Comparison of ENCODE assay signal across 8 mouse cellular contexts in genomic region chr10:57487201-57487600, GRCm38 (mm10). TPM values are rescaled to one million over a fixed set of nuclear protein-coding genes. Genes with fewer than 3 reads are reported as not detected.
A peak's percentile ranks its signal among the peaks of the same experiment; 100 is the strongest.
DNase-seq lines count a peak whose midpoint lies in the region; ATAC-seq and TF ChIP-seq lines count a peak whose summit lies in the region.

No protein-coding gene starts in this region.

- DNase-seq in heart, adult 11 months, result no peak
- peak; percentile 17 for DNase-seq in CH12.LX (ENCODE audit: extremely low read depth)
- peak; percentile 52 for DNase-seq in embryo, embryonic 9.5 days (ENCODE audit: extremely low spot score)
- DNase-seq in adrenal gland, adult 18-20 months (ENCODE audit: low spot score in 2 of 2), result no peak
- DNase-seq in ovary, postnatal 14 days (ENCODE audit: low spot score), result no peak

- H3K4me2 ChIP-seq in heart, embryonic 12.5 days, result peak overlapping the region; percentile 79
- H3K4me2 ChIP-seq in CH12.LX (ENCODE audit: insufficient read depth, low read depth, poor library complexity, severe bottlenecking), result peak overlapping the region; percentile 93; the same call in 1 of the 2 replicates
- peak overlapping the region; percentile 71 for H3K4me2 ChIP-seq in intestine, embryonic 16.5 days (ENCODE audit: low read depth, low read length)
- peak overlapping the region; percentile 77 for H3K4me2 ChIP-seq in neural tube, embryonic 13.5 days

- TF ChIP-seq RAD21 in CH12.LX (IDR thresholded peaks at IDR 0.05; ENCODE audit: low read depth, low read length), result no peak

- H3K79me2 ChIP-seq in CH12.LX (replicated peaks; ENCODE audit: control insufficient read depth, extremely low read depth, insufficient read depth, poor library complexity, severe bottlenecking), result peaks cover 3% of the 10 kb centered on the region

- in situ Hi-C loops in CH12.LX (cut with MboI; ENCODE audit: low pct_ligation_motif_present, low pct_unique_long_range_greater_than_20kb, low sequenced_read_pairs), result no loop called here

- H3K9ac ChIP-seq in heart, embryonic 12.5 days, result peak overlapping the region; percentile 96
- H3K9ac ChIP-seq in CH12.LX (ENCODE audit: insufficient read depth, low read depth), result peak overlapping the region; percentile 84
- peak overlapping the region; percentile 92 for H3K9ac ChIP-seq in intestine, embryonic 16.5 days (ENCODE audit: low read depth, low read length)
- H3K9ac ChIP-seq in neural tube, embryonic 13.5 days, result peak overlapping the region; percentile 98

- TF ChIP-seq EP300 in CH12.LX (IDR thresholded peaks at IDR 0.05; ENCODE audit: low read length), result no peak

- ATAC-seq in heart, embryonic 12.5 days (ENCODE audit: insufficient number of reproducible peaks, low FRiP score), result no peak
- no peak for ATAC-seq in intestine, embryonic 16.5 days
- ATAC-seq in neural tube, embryonic 13.5 days (ENCODE audit: low read depth), result no peak

- H3K4me3 ChIP-seq in heart, embryonic 12.5 days, result peak overlapping the region; percentile 92
- H3K4me3 ChIP-seq in CH12.LX (replicated peaks in 1 of 3; ENCODE audit: low read depth in 2 of 3, low read length in 2 of 3, poor library complexity in 1 of 3), result peak overlapping the region; percentile 49 to 78 (median 72)
- peak overlapping the region; percentile 95 for H3K4me3 ChIP-seq in intestine, embryonic 16.5 days (ENCODE audit: low read length)
- peak overlapping the region; percentile 88 for H3K4me3 ChIP-seq in neural tube, embryonic 13.5 days

- no peaks in the 10 kb centered on the region for H3K9me3 ChIP-seq in heart, embryonic 12.5 days (replicated peaks)
- no peaks in the 10 kb centered on the region for H3K9me3 ChIP-seq in CH12.LX (replicated peaks; ENCODE audit: low read length)
- H3K9me3 ChIP-seq in intestine, embryonic 16.5 days (ENCODE audit: control insufficient read depth, low read length), result no peaks in the 10 kb centered on the region
- H3K9me3 ChIP-seq in neural tube, embryonic 13.5 days, result no peaks in the 10 kb centered on the region

- TF ChIP-seq CTCF in CH12.LX (conservative IDR thresholded peaks at IDR 0.05 in 1 of 2, IDR thresholded peaks at IDR 0.05 in 1 of 2; ENCODE audit: low read depth in 2 of 2, low read length in 2 of 2), result no peak

- H3K27me3 ChIP-seq in heart, embryonic 12.5 days (replicated peaks), result no peaks in the 10 kb centered on the region
- H3K27me3 ChIP-seq in CH12.LX (replicated peaks), result no peaks in the 10 kb centered on the region
- H3K27me3 ChIP-seq in intestine, embryonic 16.5 days (replicated peaks; ENCODE audit: control insufficient read depth, insufficient read depth, low read length), result no peaks in the 10 kb centered on the region
- H3K27me3 ChIP-seq in neural tube, embryonic 13.5 days, result no peaks in the 10 kb centered on the region

- WGBS in heart, embryonic 12.5 days, result 2% methylated on average over 8 of the region's 8 CpGs
- under 1% methylated on average over 8 of the region's 8 CpGs for WGBS in intestine, embryonic 16.5 days
- WGBS in neural tube, embryonic 13.5 days, result 1% methylated on average over 8 of the region's 8 CpGs

- TF ChIP-seq POLR2A in CH12.LX (IDR thresholded peaks at IDR 0.05; ENCODE audit: low read depth, low read length), result no peak

- H3K4me1 ChIP-seq in heart, embryonic 12.5 days (replicated peaks), result peaks cover 7% of the 10 kb centered on the region
- H3K4me1 ChIP-seq in CH12.LX (ENCODE audit: control insufficient read depth in 1 of 2, insufficient read depth in 2 of 2), result peaks cover 4 to 11% of the 10 kb centered on the region in 2 experiments; a peak in 3 of 4 replicates
- peaks cover 2% of the 10 kb centered on the region; the same call in 1 of the 2 replicates for H3K4me1 ChIP-seq in intestine, embryonic 16.5 days (ENCODE audit: control insufficient read depth, insufficient read depth, low read length)
- peaks cover 30% of the 10 kb centered on the region for H3K4me1 ChIP-seq in neural tube, embryonic 13.5 days (replicated peaks)

- no peaks in the 10 kb centered on the region; the same call in 1 of the 2 replicates for H3K36me3 ChIP-seq in heart, embryonic 12.5 days
- no peaks in the 10 kb centered on the region for H3K36me3 ChIP-seq in CH12.LX (replicated peaks in 1 of 2; ENCODE audit: control insufficient read depth in 1 of 2, insufficient read depth in 1 of 2, low read length in 1 of 2)
- no peaks in the 10 kb centered on the region for H3K36me3 ChIP-seq in intestine, embryonic 16.5 days (ENCODE audit: control insufficient read depth, insufficient read depth, low read length)
- H3K36me3 ChIP-seq in neural tube, embryonic 13.5 days, result peaks cover 5% of the 10 kb centered on the region; the same call in 1 of the 2 replicates

- no peak overlapping the region for H3K27ac ChIP-seq in heart, embryonic 12.5 days (ENCODE audit: poor library complexity, severe bottlenecking)
- no peak overlapping the region for H3K27ac ChIP-seq in CH12.LX (ENCODE audit: insufficient read depth, low read depth)
- H3K27ac ChIP-seq in intestine, embryonic 16.5 days (ENCODE audit: low read length), result no peak overlapping the region
- peak overlapping the region; percentile 99; the same call in 1 of the 2 replicates for H3K27ac ChIP-seq in neural tube, embryonic 13.5 days (replicated peaks)

- dilution Hi-C loops in CH12.LX (cut with MboI; ENCODE audit: extremely low pct_ligation_motif_present, extremely low pct_unique_long_range_greater_than_20kb, low sequenced_read_pairs), result no loop called here

TF ChIP-seq in CH12.LX, 34 proteins besides CTCF, POLR2A, EP300 and RAD21:
- TF ChIP-seq SIN3A (IDR thresholded peaks at IDR 0.05; ENCODE audit: low read length) (0 out of 2 replicates have a peak, but pooled peaks have one; percentile 17), MAX (IDR thresholded peaks at IDR 0.05; ENCODE audit: low read length) (no peak), E2F4 (IDR thresholded peaks at IDR 0.05; ENCODE audit: insufficient replicate concordance, low read depth, low read length) (no peak), MAFK (IDR thresholded peaks at IDR 0.05; ENCODE audit: insufficient replicate concordance, low read length) (no peak), USF1 (IDR thresholded peaks at IDR 0.05; ENCODE audit: low read depth, low read length) (no peak), SMC3 (IDR thresholded peaks at IDR 0.05; ENCODE audit: low read depth, low read length) (no peak)

RNA-seq across cellular contexts. Expression of gene Hsf2, which starts 1.0 kb away (rescaled TPM):
- polyA plus RNA-seq in heart, embryonic 12.5 days (2016; fragmentation: Nextera tagmentation; extraction: Ambion mirVana), result 28.0 and 29.5 TPM in 2 replicates
- total RNA-seq in CH12.LX (2012; rRNA removed), result 7.2 and 7.4 TPM in 2 replicates
- 11.9 and 13.3 TPM in 2 replicates for total RNA-seq in CH12.LX (2014; rRNA removed)
- polyA plus RNA-seq in CH12.LX (2012; ENCODE audit: insufficient read length, low read depth), result 7.5 and 8.4 TPM in 2 replicates
- polyA plus RNA-seq in intestine, embryonic 16.5 days (2015; fragmentation: Nextera tagmentation; extraction: Ambion mirVana), result 12.2 and 13.5 TPM in 2 replicates
- polyA plus RNA-seq in neural tube, embryonic 13.5 days (2015; fragmentation: Nextera tagmentation; extraction: Ambion mirVana), result 56.8 and 63.9 TPM in 2 replicates
- total RNA-seq in adrenal gland, adult 18-20 months (2021), result 10 to 100 TPM; 12.4 to 16.5 TPM

RNA-seq across cellular contexts. Expression of gene Serinc1, which starts 45.1 kb away (rescaled TPM):
- polyA plus RNA-seq in heart, embryonic 12.5 days (2016; fragmentation: Nextera tagmentation; extraction: Ambion mirVana), result 176 and 183 TPM in 2 replicates
- 39.8 and 40.8 TPM in 2 replicates for total RNA-seq in CH12.LX (2012; rRNA removed)
- total RNA-seq in CH12.LX (2014; rRNA removed), result 74.7 and 86.5 TPM in 2 replicates
- polyA plus RNA-seq in CH12.LX (2012; ENCODE audit: insufficient read length, low read depth), result 54.2 and 56.2 TPM in 2 replicates
- polyA plus RNA-seq in intestine, embryonic 16.5 days (2015; fragmentation: Nextera tagmentation; extraction: Ambion mirVana), result 105 TPM in 2 replicates
- polyA plus RNA-seq in neural tube, embryonic 13.5 days (2015; fragmentation: Nextera tagmentation; extraction: Ambion mirVana), result 408 and 420 TPM in 2 replicates
- 100 to 1,000 TPM; 309 to 380 TPM for total RNA-seq in adrenal gland, adult 18-20 months (2021)

Comparison
In these comparisons a context has a peak if more than half of its experiments do, and no peak if none do; other contexts are left out.
1. DNase-seq: peak in CH12.LX (single experiment) and embryo, embryonic 9.5 days (single experiment); none in heart, adult 11 months (single experiment), adrenal gland, adult 18-20 months (0 of 2) and ovary, postnatal 14 days (single experiment).
2. Peak in every context shown above with its lines, with median percentiles within 50 percentile points of each other: H3K4me2 ChIP-seq, H3K4me3 ChIP-seq and H3K9ac ChIP-seq.